Mouse (Mus musculus): Measurements from ENCODE around the gene Ttc5. TPM values are rescaled to one million over a fixed set of nuclear protein-coding genes. Genes with fewer than 3 reads are reported as not detected.

Gene Ttc5
- polyA plus RNA-seq, 1 experiment from 2014 or later = 71.7 TPM

DNA sequence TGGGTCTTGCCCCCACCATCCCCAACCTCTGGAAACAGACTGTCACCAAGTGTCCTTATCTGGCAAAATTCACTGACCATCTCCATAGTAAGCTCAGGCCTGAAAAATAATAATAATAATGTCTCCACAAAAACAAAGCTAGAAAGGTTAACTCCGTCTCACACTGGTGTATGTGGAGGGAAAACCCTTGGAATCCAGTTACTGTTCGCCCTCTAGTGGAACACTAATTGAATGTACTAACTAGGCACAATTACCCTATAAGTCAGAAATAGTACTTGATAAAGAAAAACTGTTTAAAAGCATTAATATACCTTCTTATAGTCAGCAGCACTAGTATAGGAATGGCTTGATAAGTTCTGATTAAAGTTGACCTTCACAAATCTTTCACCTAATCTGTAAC, 2.8 kb upstream of the Ttc5 start:
- no peak overlapping the region for H3K27ac ChIP-seq (ENCODE audit: low read length)
- ATAC-seq (ENCODE audit: low read depth) = no peak
- no peak overlapping the region for H3K4me3 ChIP-seq (ENCODE audit: low read length)
- H3K4me1 ChIP-seq (replicated peaks; ENCODE audit: control insufficient read depth, insufficient read depth, low read length) = peaks cover 6% of the 10 kb centered on the region
- WGBS = 7% methylated on average over 2 of the region's 2 CpGs
- H3K9ac ChIP-seq (ENCODE audit: low read length) = no peak overlapping the region
- no peaks in the 10 kb centered on the region for H3K27me3 ChIP-seq (ENCODE audit: control insufficient read depth, insufficient read depth, low read depth, low read length)
- no peak overlapping the region for H3K4me2 ChIP-seq (ENCODE audit: low read depth, low read length)
- H3K9me3 ChIP-seq (ENCODE audit: control insufficient read depth, low read length) = no peaks in the 10 kb centered on the region
- H3K36me3 ChIP-seq (ENCODE audit: control insufficient read depth, insufficient read depth, low read length) = no peaks in the 10 kb centered on the region

DNA sequence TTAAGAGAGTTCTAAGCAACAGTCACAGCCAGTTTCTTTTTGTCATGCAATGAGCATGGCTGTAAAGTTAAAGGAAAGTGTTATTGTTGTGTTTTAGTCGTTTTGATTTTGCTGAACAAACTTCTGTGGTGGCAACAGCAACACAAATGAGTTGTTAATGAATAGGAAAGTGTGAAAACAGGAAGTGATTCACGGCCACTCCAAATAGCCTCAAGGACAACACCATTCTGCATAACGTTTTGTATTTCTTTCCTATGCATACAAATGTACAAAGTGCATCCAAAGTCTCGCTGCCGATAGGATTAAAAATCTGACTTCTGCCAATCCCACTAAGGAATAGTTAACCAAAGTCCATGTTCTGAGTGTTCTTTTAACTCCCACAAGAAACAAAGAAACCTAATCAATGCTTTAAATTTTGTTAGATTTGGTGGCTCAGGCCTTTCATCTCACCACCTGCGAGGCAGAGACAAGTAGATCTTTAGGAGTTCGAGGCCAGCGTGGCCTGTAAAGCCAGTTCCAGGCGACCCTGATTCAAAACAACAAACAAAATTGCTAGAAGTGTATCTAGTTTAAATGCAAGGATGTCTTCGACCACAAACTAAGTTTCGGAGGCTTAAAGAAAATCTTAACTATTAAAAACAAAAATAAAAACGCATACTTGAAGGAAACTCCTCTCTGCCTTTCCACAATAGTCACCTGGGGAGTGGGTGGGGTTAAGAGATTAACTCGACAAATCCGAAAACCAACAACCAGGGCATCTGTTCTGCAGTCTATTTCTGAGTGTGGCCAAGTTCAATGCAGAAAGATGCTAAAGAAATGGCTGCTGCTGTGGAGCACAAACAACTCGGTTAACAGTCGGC, 698 bp downstream of the Ttc5 start:
- H3K27ac ChIP-seq (ENCODE audit: low read length) = peak overlapping the region; percentile 27; the same call in 1 of the 2 replicates
- H3K4me2 ChIP-seq (ENCODE audit: low read depth, low read length) = peak overlapping the region; percentile 78
- H3K9ac ChIP-seq (ENCODE audit: low read length) = peak overlapping the region; percentile 85
- H3K27me3 ChIP-seq (ENCODE audit: control insufficient read depth, insufficient read depth, low read depth, low read length) = no peaks in the 10 kb centered on the region
- no peaks in the 10 kb centered on the region for H3K9me3 ChIP-seq (ENCODE audit: control insufficient read depth, low read length)
- WGBS = 21% methylated on average over 16 of the region's 16 CpGs
- peaks cover 12% of the 10 kb centered on the region for H3K36me3 ChIP-seq (ENCODE audit: control insufficient read depth, insufficient read depth, low read length)
- peak overlapping the region; percentile 94 for H3K4me3 ChIP-seq (ENCODE audit: low read length)
- ATAC-seq (ENCODE audit: low read depth) = no peak
- H3K4me1 ChIP-seq (replicated peaks; ENCODE audit: control insufficient read depth, insufficient read depth, low read length) = peaks cover 6% of the 10 kb centered on the region

DNA sequence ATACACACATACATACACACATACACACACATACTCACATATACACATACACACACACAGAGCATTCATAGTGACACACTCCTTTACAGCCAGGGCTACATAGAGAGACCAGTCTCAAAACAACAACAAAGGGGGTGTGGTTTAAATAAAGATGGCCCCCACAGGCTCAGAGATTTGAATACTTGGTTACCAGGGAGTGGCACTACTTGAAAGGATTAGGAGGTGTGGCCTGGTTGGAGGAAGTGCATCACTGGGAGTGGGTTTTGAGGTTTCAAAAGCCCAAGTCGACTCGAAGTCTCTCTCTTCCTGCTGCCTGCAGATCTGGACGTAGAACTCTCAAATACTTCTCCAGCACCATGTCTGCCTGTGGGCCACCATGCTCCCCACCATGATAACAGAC, 3.2 kb downstream of the Ttc5 start:
- no peak overlapping the region for H3K27ac ChIP-seq (ENCODE audit: low read length)
- no peak for ATAC-seq (ENCODE audit: low read depth)
- no peak overlapping the region for H3K9ac ChIP-seq (ENCODE audit: low read length)
- no peaks in the 10 kb centered on the region for H3K9me3 ChIP-seq (ENCODE audit: control insufficient read depth, low read length)
- H3K4me1 ChIP-seq (replicated peaks; ENCODE audit: control insufficient read depth, insufficient read depth, low read length) = peaks cover 6% of the 10 kb centered on the region
- WGBS = 85% methylated on average over 3 of the region's 3 CpGs
- no peak overlapping the region for H3K4me3 ChIP-seq (ENCODE audit: low read length)
- H3K27me3 ChIP-seq (ENCODE audit: control insufficient read depth, insufficient read depth, low read depth, low read length) = no peaks in the 10 kb centered on the region
- H3K4me2 ChIP-seq (ENCODE audit: low read depth, low read length) = no peak overlapping the region
- H3K36me3 ChIP-seq (ENCODE audit: control insufficient read depth, insufficient read depth, low read length) = peaks cover 14% of the 10 kb centered on the region

GRCm38 (mm10) chr14:50771342-50771741, 14.0 kb downstream of the Ttc5 start:
- no peak overlapping the region for H3K9ac ChIP-seq (ENCODE audit: low read length)
- no peaks in the 10 kb centered on the region for H3K9me3 ChIP-seq (ENCODE audit: control insufficient read depth, low read length)
- no peak overlapping the region for H3K4me2 ChIP-seq (ENCODE audit: low read depth, low read length)
- H3K27me3 ChIP-seq (ENCODE audit: control insufficient read depth, insufficient read depth, low read depth, low read length) = no peaks in the 10 kb centered on the region
- no peak overlapping the region for H3K27ac ChIP-seq (ENCODE audit: low read length)
- peaks cover 38% of the 10 kb centered on the region for H3K36me3 ChIP-seq (ENCODE audit: control insufficient read depth, insufficient read depth, low read length)
- no peaks in the 10 kb centered on the region for H3K4me1 ChIP-seq (replicated peaks; ENCODE audit: control insufficient read depth, insufficient read depth, low read length)
- no peak for ATAC-seq (ENCODE audit: low read depth)
- WGBS = 75% methylated on average over 2 of the region's 2 CpGs
- H3K4me3 ChIP-seq (ENCODE audit: low read length) = no peak overlapping the region

- no peak overlapping the region for H3K4me3 ChIP-seq (ENCODE audit: low read length)
- WGBS = 91% methylated on average over 6 of the region's 6 CpGs
These were observed 19.6 kb downstream of the Ttc5 start for GRCm38 (mm10) chr14:50765736-50766135.

GRCm38 (mm10) chr14:50758416-50759085, 26.8 kb downstream of the Ttc5 start:
- Histone ChIP-seq H3K27ac (ENCODE audit: low read length) (no peak overlapping the region), H3K9ac (ENCODE audit: low read length) (no peak overlapping the region), H3K27me3 (ENCODE audit: control insufficient read depth, insufficient read depth, low read depth, low read length) (no peaks in the 10 kb centered on the region), H3K36me3 (ENCODE audit: control insufficient read depth, insufficient read depth, low read length) (0 out of 2 replicates have a peak, but pooled peaks cover 2% of the 10 kb centered on the region), H3K4me2 (ENCODE audit: low read depth, low read length) (no peak overlapping the region), H3K4me3 (ENCODE audit: low read length) (no peak overlapping the region), H3K9me3 (ENCODE audit: control insufficient read depth, low read length) (no peaks in the 10 kb centered on the region), H3K4me1 (replicated peaks; ENCODE audit: control insufficient read depth, insufficient read depth, low read length) (no peaks in the 10 kb centered on the region)
- 71% methylated on average over 5 of the region's 5 CpGs for WGBS
- no peak for ATAC-seq (ENCODE audit: low read depth)

More at GRCm38 (mm10) chr14:50765736-50766135, 19.6 kb downstream of the Ttc5 start:
- ATAC-seq (ENCODE audit: low read depth) = no peak
- Histone ChIP-seq H3K4me1 (replicated peaks; ENCODE audit: control insufficient read depth, insufficient read depth, low read length) (no peaks in the 10 kb centered on the region), H3K9ac (ENCODE audit: low read length) (no peak overlapping the region), H3K27me3 (ENCODE audit: control insufficient read depth, insufficient read depth, low read depth, low read length) (no peaks in the 10 kb centered on the region), H3K9me3 (ENCODE audit: control insufficient read depth, low read length) (no peaks in the 10 kb centered on the region), H3K4me2 (ENCODE audit: low read depth, low read length) (no peak overlapping the region), H3K36me3 (ENCODE audit: control insufficient read depth, insufficient read depth, low read length) (peaks cover 27% of the 10 kb centered on the region), H3K27ac (ENCODE audit: low read length) (no peak overlapping the region)

GRCm38 (mm10) chr14:50744994-50745393, 40.3 kb downstream of the Ttc5 start, which contains the start of gene Olfr749:
TSS of gene Olfr749 (minus strand) at chr14:50745094.
- H3K36me3 ChIP-seq (ENCODE audit: control insufficient read depth, insufficient read depth, low read length) = no peaks in the 10 kb centered on the region
- H3K4me1 ChIP-seq (replicated peaks; ENCODE audit: control insufficient read depth, insufficient read depth, low read length) = no peaks in the 10 kb centered on the region
- H3K27me3 ChIP-seq (ENCODE audit: control insufficient read depth, insufficient read depth, low read depth, low read length) = no peaks in the 10 kb centered on the region
- no peak for ATAC-seq (ENCODE audit: low read depth)
- H3K27ac ChIP-seq (ENCODE audit: low read length) = no peak within 1 kb of the TSS
- no peak within 1 kb of the TSS for H3K4me2 ChIP-seq (ENCODE audit: low read depth, low read length)
- no peaks in the 10 kb centered on the region for H3K9me3 ChIP-seq (ENCODE audit: control insufficient read depth, low read length)
- no peak within 1 kb of the TSS for H3K4me3 ChIP-seq (ENCODE audit: low read length)
- H3K9ac ChIP-seq (ENCODE audit: low read length) = no peak within 1 kb of the TSS

GRCm38 (mm10) chr14:50741584-50741983, 43.7 kb downstream of the Ttc5 start:
- Histone ChIP-seq H3K4me3 (ENCODE audit: low read length) (no peak overlapping the region), H3K9me3 (ENCODE audit: control insufficient read depth, low read length) (no peaks in the 10 kb centered on the region), H3K9ac (ENCODE audit: low read length) (no peak overlapping the region), H3K4me2 (ENCODE audit: low read depth, low read length) (no peak overlapping the region), H3K27ac (ENCODE audit: low read length) (no peak overlapping the region), H3K36me3 (ENCODE audit: control insufficient read depth, insufficient read depth, low read length) (no peaks in the 10 kb centered on the region), H3K27me3 (ENCODE audit: control insufficient read depth, insufficient read depth, low read depth, low read length) (no peaks in the 10 kb centered on the region), H3K4me1 (replicated peaks; ENCODE audit: control insufficient read depth, insufficient read depth, low read length) (no peaks in the 10 kb centered on the region)
- ATAC-seq (ENCODE audit: low read depth) = no peak
- WGBS = 54% methylated on average over 2 of the region's 2 CpGs

DNA sequence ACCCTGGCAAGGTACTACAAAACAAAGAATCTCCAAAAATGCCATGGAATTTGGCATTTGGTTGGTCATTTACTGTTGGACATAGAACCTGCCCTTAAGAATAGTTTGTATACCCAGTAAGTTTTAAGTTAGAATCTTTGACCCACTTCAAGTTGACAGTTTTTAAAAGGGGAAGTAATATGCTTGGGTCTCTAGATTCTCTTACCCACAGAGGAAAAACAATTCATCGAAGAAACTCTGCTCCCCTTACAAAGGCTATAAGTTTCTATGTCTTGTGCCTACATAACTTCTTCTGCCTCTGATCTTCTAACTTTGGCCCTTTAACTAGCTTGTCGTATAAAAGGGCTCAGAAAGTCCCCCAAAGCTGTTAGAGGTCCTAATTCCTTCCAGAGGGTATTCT, 45.0 kb downstream of the Ttc5 start:
- Histone ChIP-seq H3K4me2 (ENCODE audit: low read depth, low read length) (no peak overlapping the region), H3K4me1 (replicated peaks; ENCODE audit: control insufficient read depth, insufficient read depth, low read length) (no peaks in the 10 kb centered on the region), H3K9me3 (ENCODE audit: control insufficient read depth, low read length) (no peaks in the 10 kb centered on the region), H3K9ac (ENCODE audit: low read length) (no peak overlapping the region), H3K36me3 (ENCODE audit: control insufficient read depth, insufficient read depth, low read length) (no peaks in the 10 kb centered on the region), H3K27me3 (ENCODE audit: control insufficient read depth, insufficient read depth, low read depth, low read length) (no peaks in the 10 kb centered on the region), H3K4me3 (ENCODE audit: low read length) (no peak overlapping the region), H3K27ac (ENCODE audit: low read length) (no peak overlapping the region)
- no peak for ATAC-seq (ENCODE audit: low read depth)
- 67% methylated on average over 2 of the region's 2 CpGs for WGBS
